Mouse (Mus musculus): Measurements from ENCODE around the gene Fam172a. TPM values are rescaled to one million over a fixed set of nuclear protein-coding genes. Genes with fewer than 3 reads are reported as not detected.

Fam172a gene
- polyA plus RNA-seq, 1 experiment from 2014 or later: 21.1 TPM

DNA sequence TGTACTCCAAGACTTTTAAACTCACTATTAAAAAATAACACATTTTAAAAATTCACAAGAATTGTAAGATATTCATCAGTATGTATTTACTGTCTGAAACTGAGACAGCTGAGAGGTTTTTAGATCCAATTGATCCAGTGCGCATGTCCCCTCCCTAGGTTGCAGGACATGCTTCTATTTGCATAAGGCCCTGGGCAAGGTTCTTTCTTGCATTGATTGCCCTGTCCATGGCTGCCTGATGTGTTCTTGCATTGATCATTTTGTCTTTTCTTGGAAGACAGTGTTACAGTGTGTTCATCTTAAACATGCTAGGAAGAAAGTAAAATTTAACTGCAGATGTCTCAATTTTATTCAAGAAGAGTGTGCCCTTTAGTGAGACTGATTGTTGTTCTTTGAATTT lies 275.3 kb downstream of the Fam172a start:
- H3K4me2 ChIP-seq: no peak overlapping the region
- no peaks in the 10 kb centered on the region for H3K4me1 ChIP-seq (replicated peaks)
- H3K4me3 ChIP-seq: no peak overlapping the region
- no peak for ATAC-seq (replicated peaks; ENCODE audit: insufficient number of reproducible peaks, insufficient read depth, low FRiP score, low read depth)
- no peaks in the 10 kb centered on the region for H3K27me3 ChIP-seq
- no peaks in the 10 kb centered on the region for H3K36me3 ChIP-seq
- H3K9me3 ChIP-seq (replicated peaks): no peaks in the 10 kb centered on the region
- WGBS: 94% methylated on average over 1 of the region's 1 CpGs
- no peak overlapping the region for H3K9ac ChIP-seq
- no peak overlapping the region for H3K27ac ChIP-seq

DNA sequence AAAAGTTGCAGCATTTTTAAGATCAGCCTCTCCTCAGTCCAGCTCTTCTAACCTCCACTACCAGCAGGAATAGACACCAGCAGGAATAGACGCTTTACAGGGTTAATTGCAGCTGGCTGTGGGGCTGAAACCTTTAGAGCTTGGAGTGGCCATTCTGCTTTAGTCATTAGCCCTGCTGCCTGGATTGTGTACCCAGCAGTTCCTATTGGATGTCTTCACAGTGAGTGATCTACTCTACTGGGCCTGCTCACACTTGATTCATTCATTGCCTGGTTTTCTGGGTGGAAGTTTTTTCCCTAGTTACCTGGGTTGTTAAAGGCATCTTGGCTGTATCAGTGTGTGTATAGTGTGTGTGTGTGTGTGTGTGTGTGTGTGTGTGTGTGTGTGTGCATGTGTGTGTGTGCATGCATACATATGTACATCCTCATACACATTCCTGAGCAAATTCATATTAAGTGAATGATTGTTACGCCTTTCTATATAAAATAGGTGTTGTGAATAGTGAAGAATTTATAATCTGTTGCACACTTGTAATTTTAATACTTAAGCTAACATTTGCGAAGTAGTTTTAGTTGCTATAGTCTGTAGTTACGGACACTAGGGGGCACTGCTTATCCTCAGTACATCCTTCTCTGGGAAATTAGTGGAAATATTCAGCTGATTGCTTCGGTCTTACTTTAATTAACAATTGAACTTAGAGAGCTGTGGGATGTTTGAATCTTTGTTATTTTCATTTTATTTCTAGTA lies 280.4 kb downstream of the Fam172a start:
- Histone ChIP-seq H3K9me3 (replicated peaks) (no peaks in the 10 kb centered on the region), H3K36me3 (no peaks in the 10 kb centered on the region), H3K4me2 (no peak overlapping the region), H3K27me3 (no peaks in the 10 kb centered on the region), H3K9ac (no peak overlapping the region), H3K27ac (no peak overlapping the region), H3K4me3 (no peak overlapping the region), H3K4me1 (replicated peaks) (peaks cover 3% of the 10 kb centered on the region; the same call in 1 of the 2 replicates)
- ATAC-seq (replicated peaks; ENCODE audit: insufficient number of reproducible peaks, insufficient read depth, low FRiP score, low read depth): no peak
- WGBS: 31% methylated on average over 5 of the region's 5 CpGs

DNA sequence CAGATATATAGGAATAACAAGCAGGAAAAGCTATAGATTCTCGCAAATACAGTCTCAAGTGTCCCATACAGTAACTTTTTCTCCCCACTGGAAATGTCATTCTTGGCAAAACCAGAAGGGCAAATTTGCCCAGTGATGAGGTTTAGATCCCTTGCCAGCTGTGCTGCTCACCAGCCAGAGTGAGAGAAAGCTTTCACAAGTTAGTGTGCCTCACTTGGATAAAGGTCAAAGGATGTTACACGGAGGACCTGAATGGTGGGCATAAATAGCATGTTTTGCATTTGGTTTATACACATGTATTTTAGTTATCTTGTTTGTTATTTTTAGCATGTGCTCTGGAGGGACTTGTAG lies 281.0 kb downstream of the Fam172a start:
- no peaks in the 10 kb centered on the region for H3K9me3 ChIP-seq (replicated peaks)
- H3K36me3 ChIP-seq: no peaks in the 10 kb centered on the region
- H3K27me3 ChIP-seq: no peaks in the 10 kb centered on the region
- ATAC-seq (replicated peaks; ENCODE audit: insufficient number of reproducible peaks, insufficient read depth, low FRiP score, low read depth): no peak
- no peak overlapping the region for H3K4me3 ChIP-seq
- H3K4me2 ChIP-seq: no peak overlapping the region
- peaks cover 3% of the 10 kb centered on the region; the same call in 1 of the 2 replicates for H3K4me1 ChIP-seq (replicated peaks)
- H3K27ac ChIP-seq: 0 out of 2 replicates have a peak overlapping the region, but pooled peaks have one; percentile 27
- WGBS: 61% methylated on average over 2 of the region's 2 CpGs
- H3K9ac ChIP-seq: no peak overlapping the region

DNA sequence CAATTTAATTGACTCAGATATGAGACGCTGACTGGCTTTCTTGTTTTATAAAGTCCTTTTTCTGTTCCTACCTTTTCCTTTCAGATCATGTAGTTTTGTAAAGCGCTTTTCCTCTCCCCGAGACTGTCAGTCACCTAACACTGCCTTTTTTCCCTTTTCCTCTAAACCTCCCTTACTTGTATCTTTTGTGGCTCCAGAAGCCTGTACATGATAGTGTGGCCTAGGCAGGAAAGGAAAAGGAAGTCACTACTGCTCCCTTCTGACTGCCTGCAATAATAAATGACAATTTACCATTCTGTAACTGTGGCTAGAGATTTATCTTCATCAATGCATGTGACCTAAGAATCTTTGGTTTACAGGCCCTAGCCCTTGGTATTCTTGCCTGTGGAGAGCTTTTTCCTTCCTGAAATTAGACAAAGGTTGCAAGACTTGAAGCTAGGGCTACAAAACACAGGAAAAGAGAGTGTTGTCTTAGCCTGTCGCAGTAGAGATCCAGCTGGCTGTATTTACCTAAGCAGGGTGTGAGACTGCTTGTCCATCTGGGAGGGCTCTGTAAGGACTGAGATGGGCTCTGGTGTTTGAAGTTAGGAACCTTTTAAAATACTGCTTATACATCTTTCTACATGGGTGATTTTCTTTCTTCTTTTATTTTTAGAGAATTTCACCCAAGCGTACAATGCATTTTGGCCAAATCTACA lies 289.5 kb downstream of the Fam172a start:
- H3K27ac ChIP-seq: no peak overlapping the region
- no peak overlapping the region for H3K4me3 ChIP-seq
- no peak overlapping the region for H3K9ac ChIP-seq
- H3K4me1 ChIP-seq (replicated peaks): no peaks in the 10 kb centered on the region
- no peak overlapping the region for H3K4me2 ChIP-seq
- H3K27me3 ChIP-seq: no peaks in the 10 kb centered on the region
- H3K9me3 ChIP-seq (replicated peaks): no peaks in the 10 kb centered on the region
- H3K36me3 ChIP-seq: no peaks in the 10 kb centered on the region
- ATAC-seq (replicated peaks; ENCODE audit: insufficient number of reproducible peaks, insufficient read depth, low FRiP score, low read depth): no peak
- 69% methylated on average over 5 of the region's 5 CpGs for WGBS

DNA sequence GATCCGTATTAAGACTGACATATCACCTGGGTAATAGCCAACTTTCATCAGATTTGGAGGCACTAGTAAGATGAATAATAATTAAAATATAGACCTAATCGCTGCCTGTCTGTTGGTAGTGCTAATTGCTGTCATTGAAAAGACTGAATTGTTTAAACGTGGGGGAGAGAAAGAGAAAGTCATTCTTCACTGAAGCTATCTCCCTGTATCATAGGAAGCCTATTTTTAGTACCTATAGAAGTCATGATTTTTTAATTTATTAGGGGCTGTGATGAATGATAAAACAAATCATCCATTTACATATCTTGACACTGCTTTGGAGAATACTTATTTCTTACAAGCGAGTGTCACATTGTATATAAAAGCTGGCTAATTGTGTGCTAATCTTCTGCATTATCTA lies 302.8 kb downstream of the Fam172a start:
- ATAC-seq (replicated peaks; ENCODE audit: insufficient number of reproducible peaks, insufficient read depth, low FRiP score, low read depth): no peak
- Histone ChIP-seq H3K27me3 (no peaks in the 10 kb centered on the region), H3K36me3 (no peaks in the 10 kb centered on the region), H3K9me3 (replicated peaks) (no peaks in the 10 kb centered on the region), H3K4me2 (no peak overlapping the region), H3K27ac (no peak overlapping the region), H3K4me3 (no peak overlapping the region), H3K4me1 (replicated peaks) (no peaks in the 10 kb centered on the region), H3K9ac (no peak overlapping the region)
- 69% methylated on average over 4 of the region's 4 CpGs for WGBS

DNA sequence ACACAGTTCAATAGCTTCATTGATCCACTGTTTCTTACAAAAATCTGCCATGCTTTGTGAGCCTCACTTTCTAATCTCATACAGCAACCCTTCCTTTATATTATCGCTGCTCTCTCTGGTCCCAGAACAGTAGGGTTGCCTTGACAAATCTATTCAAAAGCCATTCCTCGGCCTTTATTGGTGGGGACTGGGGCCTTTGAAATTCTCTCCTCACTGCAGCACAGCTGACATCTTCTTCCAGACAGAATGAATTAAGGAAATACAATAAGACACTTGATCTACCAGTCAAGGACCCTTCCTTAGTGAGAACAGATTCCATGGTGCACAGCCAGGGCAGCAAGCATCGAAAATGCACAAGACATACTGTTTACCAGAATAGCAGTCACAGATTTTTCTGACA lies 303.5 kb downstream of the Fam172a start:
- Histone ChIP-seq H3K27me3 (no peaks in the 10 kb centered on the region), H3K4me3 (no peak overlapping the region), H3K27ac (no peak overlapping the region), H3K9me3 (replicated peaks) (no peaks in the 10 kb centered on the region), H3K4me2 (no peak overlapping the region), H3K36me3 (no peaks in the 10 kb centered on the region), H3K4me1 (replicated peaks) (no peaks in the 10 kb centered on the region), H3K9ac (no peak overlapping the region)
- 64% methylated on average over 3 of the region's 3 CpGs for WGBS
- ATAC-seq (replicated peaks; ENCODE audit: insufficient number of reproducible peaks, insufficient read depth, low FRiP score, low read depth): no peak

DNA sequence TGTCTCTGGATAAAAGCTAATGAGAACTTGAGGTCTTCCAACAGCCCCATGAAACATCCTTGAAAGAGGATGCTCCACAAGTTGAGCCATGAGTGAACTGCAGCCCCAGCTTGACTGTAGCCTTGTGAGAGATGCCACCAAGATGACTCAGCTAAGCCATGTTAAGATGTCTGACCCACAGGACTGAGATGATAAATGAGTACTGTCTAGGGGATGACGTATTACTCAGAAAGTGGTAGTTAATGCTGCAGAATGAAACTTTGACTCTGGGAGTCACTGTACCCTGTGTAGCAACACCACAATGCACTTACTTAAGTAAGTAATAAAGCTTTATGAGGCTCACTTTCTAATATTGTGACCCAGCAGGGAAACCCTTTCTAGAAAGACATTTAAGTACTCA lies 308.3 kb downstream of the Fam172a start:
- Histone ChIP-seq H3K27ac (no peak overlapping the region), H3K27me3 (no peaks in the 10 kb centered on the region), H3K9me3 (replicated peaks) (no peaks in the 10 kb centered on the region), H3K9ac (no peak overlapping the region), H3K4me1 (replicated peaks) (no peaks in the 10 kb centered on the region), H3K4me2 (no peak overlapping the region), H3K4me3 (no peak overlapping the region), H3K36me3 (no peaks in the 10 kb centered on the region)
- no peak for ATAC-seq (replicated peaks; ENCODE audit: insufficient number of reproducible peaks, insufficient read depth, low FRiP score, low read depth)
- 86% methylated on average over 1 of the region's 1 CpGs for WGBS

DNA sequence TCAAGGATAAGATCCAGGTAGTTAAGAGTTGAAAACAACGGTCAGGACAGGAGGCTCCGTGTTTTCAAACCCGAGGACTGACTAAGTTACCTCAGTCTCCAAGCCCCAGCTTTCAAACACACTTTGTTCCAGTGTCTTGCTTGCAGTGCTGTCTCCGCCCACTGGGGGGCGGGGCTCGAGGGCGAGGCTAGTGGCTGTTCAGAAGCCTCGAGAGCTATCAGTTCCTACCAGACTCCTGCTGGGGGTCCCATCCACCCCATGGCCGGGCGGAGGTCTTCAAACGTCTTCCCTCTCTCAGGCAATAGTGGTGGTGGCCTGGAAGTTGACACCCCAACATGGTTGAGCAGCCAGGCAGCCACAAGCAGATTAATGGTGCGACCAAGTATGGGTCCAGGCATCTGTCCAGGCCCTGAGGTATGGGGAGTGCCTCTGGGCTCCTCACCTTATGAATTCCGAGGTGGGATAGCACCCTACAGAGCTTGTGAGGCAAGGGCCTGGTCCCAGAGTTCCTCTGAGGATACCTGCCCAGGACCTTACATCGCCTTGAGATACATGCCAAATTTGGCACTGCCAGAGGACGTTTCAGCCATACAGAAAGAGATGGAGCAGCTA lies 323.0 kb downstream of the Fam172a start, which contains the start of gene Pou5f2:
Pou5f2 (plus strand) TSS at position 220 of the 612 bp plus-strand sequence.
- no peaks in the 10 kb centered on the region for H3K36me3 ChIP-seq
- no peaks in the 10 kb centered on the region for H3K4me1 ChIP-seq (replicated peaks)
- 0 out of 2 replicates have a peak, but pooled peaks have one; percentile 7 for ATAC-seq (replicated peaks; ENCODE audit: insufficient number of reproducible peaks, insufficient read depth, low FRiP score, low read depth)
- no peaks in the 10 kb centered on the region for H3K9me3 ChIP-seq (replicated peaks)
- no peak within 1 kb of the TSS for H3K27ac ChIP-seq
- 51% methylated on average over 15 of the region's 15 CpGs for WGBS
- H3K4me2 ChIP-seq: no peak within 1 kb of the TSS
- H3K9ac ChIP-seq: no peak within 1 kb of the TSS
- no peaks in the 10 kb centered on the region for H3K27me3 ChIP-seq
- no peak within 1 kb of the TSS for H3K4me3 ChIP-seq

DNA sequence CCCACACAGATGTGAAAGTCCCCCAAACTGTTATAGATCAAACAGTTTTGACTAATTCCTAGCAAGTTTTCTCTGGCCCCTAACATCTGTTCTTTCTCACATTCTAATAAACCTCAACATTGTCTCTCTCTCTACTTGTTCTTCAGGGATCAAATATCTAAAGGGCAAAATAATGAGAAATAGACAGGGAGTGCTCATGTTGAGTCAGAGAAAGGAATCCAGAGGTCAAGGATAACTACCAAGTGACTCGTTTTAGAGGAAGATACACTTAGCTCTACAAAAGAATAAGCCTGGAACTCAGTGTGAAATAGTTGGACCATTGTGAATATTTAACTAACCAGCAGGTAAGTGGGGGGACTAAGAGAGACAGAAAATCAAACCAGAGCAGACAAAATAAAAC lies 331.0 kb downstream of the Fam172a start:
- WGBS: 36% methylated on average over 1 of the region's 1 CpGs
- Histone ChIP-seq H3K4me2 (no peak overlapping the region), H3K4me1 (replicated peaks) (no peaks in the 10 kb centered on the region; the same call in 1 of the 2 replicates), H3K4me3 (no peak overlapping the region), H3K9ac (no peak overlapping the region), H3K9me3 (replicated peaks) (no peaks in the 10 kb centered on the region), H3K27ac (no peak overlapping the region), H3K27me3 (no peaks in the 10 kb centered on the region), H3K36me3 (no peaks in the 10 kb centered on the region)
- no peak for ATAC-seq (replicated peaks; ENCODE audit: insufficient number of reproducible peaks, insufficient read depth, low FRiP score, low read depth)

DNA sequence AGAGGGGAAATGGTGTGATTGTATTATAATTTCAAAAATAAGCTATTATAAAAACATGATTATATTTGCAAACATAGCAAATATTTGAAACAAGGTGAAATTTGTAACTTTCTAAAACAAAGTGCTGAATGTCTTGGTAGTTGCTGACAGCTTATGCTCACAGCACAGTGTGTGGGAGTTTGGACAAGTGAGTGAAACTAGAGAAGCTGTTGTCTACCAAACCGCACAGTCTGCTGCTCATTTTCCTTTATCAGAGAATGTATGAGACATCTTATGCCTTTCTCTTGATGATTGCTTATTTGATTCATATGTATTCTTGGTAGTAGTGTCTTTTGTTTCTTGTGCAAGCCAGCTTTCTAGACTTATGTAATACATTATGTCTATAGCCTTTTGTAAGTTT lies 335.4 kb downstream of the Fam172a start:
- Histone ChIP-seq H3K27me3 (no peaks in the 10 kb centered on the region), H3K9me3 (replicated peaks) (no peaks in the 10 kb centered on the region), H3K4me1 (replicated peaks) (no peaks in the 10 kb centered on the region; the same call in 1 of the 2 replicates), H3K9ac (no peak overlapping the region), H3K4me3 (no peak overlapping the region), H3K36me3 (no peaks in the 10 kb centered on the region), H3K4me2 (no peak overlapping the region), H3K27ac (no peak overlapping the region)
- ATAC-seq (replicated peaks; ENCODE audit: insufficient number of reproducible peaks, insufficient read depth, low FRiP score, low read depth): no peak
- 52% methylated on average over 1 of the region's 1 CpGs for WGBS

DNA sequence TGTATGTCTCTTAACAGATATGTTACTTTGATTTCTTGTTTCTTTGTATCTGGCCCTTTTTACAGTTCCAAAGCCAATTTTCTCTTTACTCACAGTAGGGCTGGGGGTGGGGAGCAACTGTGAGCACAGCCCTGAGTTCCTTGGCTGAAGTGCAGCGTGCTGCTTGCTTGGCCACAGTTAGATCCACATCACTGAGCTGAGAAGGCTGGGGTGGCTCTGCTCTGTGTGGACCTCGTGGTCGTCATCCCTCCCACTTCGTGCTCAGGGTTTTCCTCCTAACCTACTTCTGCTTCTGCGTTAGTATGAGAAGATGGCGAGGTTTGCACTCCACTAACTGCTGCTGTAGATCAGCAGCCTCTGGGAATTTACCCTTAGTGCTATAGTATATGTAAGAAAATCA lies 341.4 kb downstream of the Fam172a start:
- WGBS: 60% methylated on average over 6 of the region's 6 CpGs
- no peaks in the 10 kb centered on the region for H3K4me1 ChIP-seq (replicated peaks)
- no peak overlapping the region for H3K27ac ChIP-seq
- no peaks in the 10 kb centered on the region for H3K27me3 ChIP-seq
- H3K4me2 ChIP-seq: no peak overlapping the region
- no peaks in the 10 kb centered on the region for H3K36me3 ChIP-seq
- H3K4me3 ChIP-seq: no peak overlapping the region
- ATAC-seq (replicated peaks; ENCODE audit: insufficient number of reproducible peaks, insufficient read depth, low FRiP score, low read depth): no peak
- no peak overlapping the region for H3K9ac ChIP-seq
- no peaks in the 10 kb centered on the region for H3K9me3 ChIP-seq (replicated peaks)
